Mouse (Mus musculus): Measurements from ENCODE around the gene Bub1. TPM values are rescaled to one million over a fixed set of nuclear protein-coding genes. Genes with fewer than 3 reads are reported as not detected.

Gene Bub1
- total RNA-seq (2021) = 1 to 10 TPM; 1.5 to 2.1 TPM
- long read RNA-seq, experiment 1, partial matches to known transcripts = 1 of 5 reads
- long read RNA-seq, experiment 1, other reads (novel, unspliced or antisense) = 3 of 5 reads
- long read RNA-seq, experiment 2, partial matches to known transcripts = 0 of 3 reads
- long read RNA-seq, experiment 2, other reads (novel, unspliced or antisense) = 1 of 3 reads

GRCm38 (mm10) chr2:127831401-127832102, at the start of gene Bub1:
TSS of gene Bub1 (minus strand) at chr2:127831865.
- DNase-seq = peak; percentile 96
- intact Hi-C loops (cut with DNase I; ENCODE audit: low total_unique reads) = no loop called here

GRCm38 (mm10) chr2:127881063-127881462, 49.4 kb upstream of the Bub1 start:
- DNase-seq = no peak
- intact Hi-C loops (cut with DNase I; ENCODE audit: low total_unique reads) = no loop called here

- intact Hi-C loops (cut with DNase I; ENCODE audit: low total_unique reads) = no loop called here
- no peak for DNase-seq
Observed at GRCm38 (mm10) chr2:127864381-127864780, 32.7 kb upstream of the Bub1 start.

GRCm38 (mm10) chr2:127854332-127854991, 22.8 kb upstream of the Bub1 start:
- intact Hi-C loops (cut with DNase I; ENCODE audit: low total_unique reads) = no loop called here
- peak; percentile 85 for DNase-seq

- intact Hi-C loops (cut with DNase I; ENCODE audit: low total_unique reads) = no loop called here
- DNase-seq = no peak
Observed at GRCm38 (mm10) chr2:127850371-127850770, 18.7 kb upstream of the Bub1 start.

- intact Hi-C loops (cut with DNase I; ENCODE audit: low total_unique reads) = loop anchor here (10.0 kb wide), 1 partner anchor 232 kb away; no protein-coding TSS in a partner anchor
- DNase-seq = no peak
Observed at GRCm38 (mm10) chr2:127846571-127846970, 14.9 kb upstream of the Bub1 start.

GRCm38 (mm10) chr2:127846008-127846407, 14.3 kb upstream of the Bub1 start:
- intact Hi-C loops (cut with DNase I; ENCODE audit: low total_unique reads) = loop anchor here (10.0 kb wide), 1 partner anchor 231 kb away; no protein-coding TSS in a partner anchor
- no peak for DNase-seq

- DNase-seq = no peak
- intact Hi-C loops (cut with DNase I; ENCODE audit: low total_unique reads) = loop anchor here (10.0 kb wide), 1 partner anchor 231 kb away; no protein-coding TSS in a partner anchor
Observed at GRCm38 (mm10) chr2:127845346-127845982, 13.8 kb upstream of the Bub1 start.

GRCm38 (mm10) chr2:127842421-127842820, 10.8 kb upstream of the Bub1 start:
- DNase-seq = no peak
- intact Hi-C loops (cut with DNase I; ENCODE audit: low total_unique reads) = loop anchor here (10.0 kb wide), 1 partner anchor 228 kb away; no protein-coding TSS in a partner anchor

- no peak for DNase-seq
- intact Hi-C loops (cut with DNase I; ENCODE audit: low total_unique reads) = loop anchor here (10.0 kb wide), 1 partner anchor 227 kb away; no protein-coding TSS in a partner anchor
Observed at GRCm38 (mm10) chr2:127841402-127841801, 9.7 kb upstream of the Bub1 start.

- no peak for DNase-seq
- intact Hi-C loops (cut with DNase I; ENCODE audit: low total_unique reads) = no loop called here
Observed at GRCm38 (mm10) chr2:127839425-127839824, 7.8 kb upstream of the Bub1 start.

GRCm38 (mm10) chr2:127838576-127838975, 6.9 kb upstream of the Bub1 start, which contains the start of gene Acoxl:
TSS of gene Acoxl (plus strand) at chr2:127838876.
- no peak for DNase-seq
- intact Hi-C loops (cut with DNase I; ENCODE audit: low total_unique reads) = no loop called here

GRCm38 (mm10) chr2:127832833-127833190, 1.1 kb upstream of the Bub1 start:
- DNase-seq = no peak
- intact Hi-C loops (cut with DNase I; ENCODE audit: low total_unique reads) = no loop called here

GRCm38 (mm10) chr2:127832103-127832832, 603 bp upstream of the Bub1 start:
- no peak for DNase-seq
- intact Hi-C loops (cut with DNase I; ENCODE audit: low total_unique reads) = no loop called here

- DNase-seq = peak; percentile 87
- intact Hi-C loops (cut with DNase I; ENCODE audit: low total_unique reads) = no loop called here
Observed at GRCm38 (mm10) chr2:127791919-127792603, 39.6 kb downstream of the Bub1 start, which contains the start of gene Mtln. TSS of gene Mtln (minus strand) at chr2:127792488.

GRCm38 (mm10) chr2:127789651-127790270, 41.9 kb downstream of the Bub1 start:
- intact Hi-C loops (cut with DNase I; ENCODE audit: low total_unique reads) = no loop called here
- no peak for DNase-seq

GRCm38 (mm10) chr2:127789138-127789537, 42.5 kb downstream of the Bub1 start:
- intact Hi-C loops (cut with DNase I; ENCODE audit: low total_unique reads) = no loop called here
- DNase-seq = no peak

GRCm38 (mm10) chr2:127788440-127789116, 43.1 kb downstream of the Bub1 start, which contains the start of gene Nphp1:
TSS of gene Nphp1 (minus strand) at chr2:127788897.
- intact Hi-C loops (cut with DNase I; ENCODE audit: low total_unique reads) = no loop called here
- DNase-seq = peak; percentile 88

Data from gastrocnemius, postnatal 14 days (tissue).